Mouse (Mus musculus): ENCODE measurements at regions not wholly inside any gene's neighbourhood (a gene's known extent, or its start where the extent isn't known, plus 50 kb on each side); places are given as distances from the start of the nearest gene placed in this dataset.

GRCm38 (mm10) chr11:114544212-114544611 is 124.1 kb upstream of the Rpl38 start:
- Histone ChIP-seq H3K9me3 (replicated peaks; ENCODE audit: control insufficient read depth, low read length) (no peaks in the 10 kb centered on the region), H3K9ac (replicated peaks; ENCODE audit: low read length) (peak overlapping the region; percentile 9; the same call in 1 of the 2 replicates), H3K27ac (replicated peaks; ENCODE audit: low read depth, low read length) (no peak overlapping the region), H3K4me1 (ENCODE audit: control insufficient read depth, insufficient read depth, low read length) (no peaks in the 10 kb centered on the region), H3K36me3 (replicated peaks; ENCODE audit: control insufficient read depth, insufficient read depth, low read depth, low read length) (no peaks in the 10 kb centered on the region), H3K27me3 (ENCODE audit: control insufficient read depth, insufficient read depth, low read length) (no peaks in the 10 kb centered on the region), H3K4me2 (ENCODE audit: low read depth, low read length) (no peak overlapping the region), H3K4me3 (ENCODE audit: low read depth, low read length) (no peak overlapping the region)
- DNase-seq (ENCODE audit: low spot score) (no peak), ATAC-seq (replicated peaks; ENCODE audit: insufficient number of reproducible peaks, low FRiP score, low TSS enrichment, low read depth) (no peak)
- 76% methylated on average over 3 of the region's 3 CpGs for WGBS

GRCm38 (mm10) chr11:114542167-114542566 is 126.2 kb upstream of the Rpl38 start:
- H3K27me3 ChIP-seq (ENCODE audit: control insufficient read depth, insufficient read depth, low read length): 0 out of 2 replicates have a peak, but pooled peaks cover 2% of the 10 kb centered on the region
- no peak overlapping the region for H3K4me3 ChIP-seq (ENCODE audit: low read depth, low read length)
- 0 out of 2 replicates have a peak, but pooled peaks cover 2% of the 10 kb centered on the region for H3K4me1 ChIP-seq (ENCODE audit: control insufficient read depth, insufficient read depth, low read length)
- no peaks in the 10 kb centered on the region for H3K36me3 ChIP-seq (replicated peaks; ENCODE audit: control insufficient read depth, insufficient read depth, low read depth, low read length)
- DNase-seq (ENCODE audit: low spot score): no peak
- ATAC-seq (replicated peaks; ENCODE audit: insufficient number of reproducible peaks, low FRiP score, low TSS enrichment, low read depth): no peak
- WGBS: 51% methylated on average over 8 of the region's 8 CpGs
- no peak overlapping the region for H3K9ac ChIP-seq (replicated peaks; ENCODE audit: low read length)
- no peak overlapping the region for H3K27ac ChIP-seq (replicated peaks; ENCODE audit: low read depth, low read length)
- H3K9me3 ChIP-seq (replicated peaks; ENCODE audit: control insufficient read depth, low read length): no peaks in the 10 kb centered on the region
- H3K4me2 ChIP-seq (ENCODE audit: low read depth, low read length): no peak overlapping the region

- Histone ChIP-seq H3K27me3 (ENCODE audit: control insufficient read depth, insufficient read depth, low read length) (0 out of 2 replicates have a peak, but pooled peaks cover 2% of the 10 kb centered on the region), H3K36me3 (replicated peaks; ENCODE audit: control insufficient read depth, insufficient read depth, low read depth, low read length) (no peaks in the 10 kb centered on the region), H3K4me3 (ENCODE audit: low read depth, low read length) (no peak overlapping the region), H3K9me3 (replicated peaks; ENCODE audit: control insufficient read depth, low read length) (no peaks in the 10 kb centered on the region), H3K9ac (replicated peaks; ENCODE audit: low read length) (no peak overlapping the region), H3K27ac (replicated peaks; ENCODE audit: low read depth, low read length) (no peak overlapping the region), H3K4me1 (ENCODE audit: control insufficient read depth, insufficient read depth, low read length) (0 out of 2 replicates have a peak, but pooled peaks cover 3% of the 10 kb centered on the region), H3K4me2 (ENCODE audit: low read depth, low read length) (no peak overlapping the region)
- 77% methylated on average over 3 of the region's 3 CpGs for WGBS
- DNase-seq (ENCODE audit: low spot score) (no peak), ATAC-seq (replicated peaks; ENCODE audit: insufficient number of reproducible peaks, low FRiP score, low TSS enrichment, low read depth) (no peak)
Measured at GRCm38 (mm10) chr11:114540503-114540902, 127.8 kb upstream of the Rpl38 start.

GRCm38 (mm10) chr11:114536616-114537493 is 131.5 kb upstream of the Rpl38 start:
- Histone ChIP-seq H3K27me3 (ENCODE audit: control insufficient read depth, insufficient read depth, low read length) (0 out of 2 replicates have a peak, but pooled peaks cover 2% of the 10 kb centered on the region), H3K27ac (replicated peaks; ENCODE audit: low read depth, low read length) (no peak overlapping the region), H3K36me3 (replicated peaks; ENCODE audit: control insufficient read depth, insufficient read depth, low read depth, low read length) (no peaks in the 10 kb centered on the region), H3K4me1 (ENCODE audit: control insufficient read depth, insufficient read depth, low read length) (0 out of 2 replicates have a peak, but pooled peaks cover 3% of the 10 kb centered on the region), H3K4me2 (ENCODE audit: low read depth, low read length) (no peak overlapping the region; the same call in 1 of the 2 replicates), H3K9ac (replicated peaks; ENCODE audit: low read length) (no peak overlapping the region), H3K4me3 (ENCODE audit: low read depth, low read length) (no peak overlapping the region), H3K9me3 (replicated peaks; ENCODE audit: control insufficient read depth, low read length) (no peaks in the 10 kb centered on the region)
- WGBS: 18% methylated on average over 13 of the region's 13 CpGs
- DNase-seq (ENCODE audit: low spot score) (no peak), ATAC-seq (replicated peaks; ENCODE audit: insufficient number of reproducible peaks, low FRiP score, low TSS enrichment, low read depth) (no peak)

- Histone ChIP-seq H3K9me3 (replicated peaks; ENCODE audit: control insufficient read depth, low read length) (no peaks in the 10 kb centered on the region), H3K9ac (replicated peaks; ENCODE audit: low read length) (no peak overlapping the region), H3K4me2 (ENCODE audit: low read depth, low read length) (no peak overlapping the region), H3K4me1 (ENCODE audit: control insufficient read depth, insufficient read depth, low read length) (0 out of 2 replicates have a peak, but pooled peaks cover 3% of the 10 kb centered on the region), H3K27ac (replicated peaks; ENCODE audit: low read depth, low read length) (no peak overlapping the region), H3K36me3 (replicated peaks; ENCODE audit: control insufficient read depth, insufficient read depth, low read depth, low read length) (no peaks in the 10 kb centered on the region), H3K27me3 (ENCODE audit: control insufficient read depth, insufficient read depth, low read length) (0 out of 2 replicates have a peak, but pooled peaks cover 2% of the 10 kb centered on the region), H3K4me3 (ENCODE audit: low read depth, low read length) (no peak overlapping the region)
- ATAC-seq (replicated peaks; ENCODE audit: insufficient number of reproducible peaks, low FRiP score, low TSS enrichment, low read depth) (no peak), DNase-seq (ENCODE audit: low spot score) (no peak)
- WGBS: 91% methylated on average over 9 of the region's 9 CpGs
Measured at GRCm38 (mm10) chr11:114535900-114536299, 132.4 kb upstream of the Rpl38 start.

GRCm38 (mm10) chr11:114534436-114534835 is 133.9 kb upstream of the Rpl38 start:
- WGBS: 71% methylated on average over 7 of the region's 7 CpGs
- H3K27ac ChIP-seq (replicated peaks; ENCODE audit: low read depth, low read length): no peak overlapping the region

GRCm38 (mm10) chr11:114531241-114531765 is 137.0 kb upstream of the Rpl38 start:
- Histone ChIP-seq H3K27me3 (ENCODE audit: control insufficient read depth, insufficient read depth, low read length) (no peaks in the 10 kb centered on the region), H3K9me3 (replicated peaks; ENCODE audit: control insufficient read depth, low read length) (no peaks in the 10 kb centered on the region), H3K36me3 (replicated peaks; ENCODE audit: control insufficient read depth, insufficient read depth, low read depth, low read length) (no peaks in the 10 kb centered on the region), H3K4me3 (ENCODE audit: low read depth, low read length) (no peak overlapping the region), H3K9ac (replicated peaks; ENCODE audit: low read length) (no peak overlapping the region), H3K4me1 (ENCODE audit: control insufficient read depth, insufficient read depth, low read length) (no peaks in the 10 kb centered on the region), H3K27ac (replicated peaks; ENCODE audit: low read depth, low read length) (no peak overlapping the region), H3K4me2 (ENCODE audit: low read depth, low read length) (no peak overlapping the region)
- no peak for ATAC-seq (replicated peaks; ENCODE audit: insufficient number of reproducible peaks, low FRiP score, low TSS enrichment, low read depth)
- 59% methylated on average over 4 of the region's 4 CpGs for WGBS
- DNase-seq (ENCODE audit: low spot score): no peak

More at GRCm38 (mm10) chr11:114534436-114534835, 133.9 kb upstream of the Rpl38 start:
- Histone ChIP-seq H3K4me1 (ENCODE audit: control insufficient read depth, insufficient read depth, low read length) (0 out of 2 replicates have a peak, but pooled peaks cover 3% of the 10 kb centered on the region), H3K9ac (replicated peaks; ENCODE audit: low read length) (no peak overlapping the region), H3K27me3 (ENCODE audit: control insufficient read depth, insufficient read depth, low read length) (0 out of 2 replicates have a peak, but pooled peaks cover 2% of the 10 kb centered on the region), H3K36me3 (replicated peaks; ENCODE audit: control insufficient read depth, insufficient read depth, low read depth, low read length) (no peaks in the 10 kb centered on the region), H3K9me3 (replicated peaks; ENCODE audit: control insufficient read depth, low read length) (no peaks in the 10 kb centered on the region), H3K4me2 (ENCODE audit: low read depth, low read length) (no peak overlapping the region), H3K4me3 (ENCODE audit: low read depth, low read length) (no peak overlapping the region)
- DNase-seq (ENCODE audit: low spot score) (no peak), ATAC-seq (replicated peaks; ENCODE audit: insufficient number of reproducible peaks, low FRiP score, low TSS enrichment, low read depth) (no peak)
